Mouse (Mus musculus): Measurements from ENCODE around the gene Mgll. TPM values are rescaled to one million over a fixed set of nuclear protein-coding genes. Genes with fewer than 3 reads are reported as not detected.
A peak's percentile ranks its signal among the peaks of the same experiment; 100 is the strongest.

The Mgll gene
- total RNA-seq, 2 experiments from 2014 or later = 40.0 to 47.5 TPM

GRCm38 (mm10) chr6:88828206-88829009, 104.2 kb downstream of the Mgll start:
- no peak for DNase-seq

- no peak for DNase-seq
Measured at GRCm38 (mm10) chr6:88829579-88829978, 105.4 kb downstream of the Mgll start.

- DNase-seq = no peak
Measured at GRCm38 (mm10) chr6:88830112-88830702, 106.0 kb downstream of the Mgll start.

- DNase-seq = no peak
Measured at GRCm38 (mm10) chr6:88831456-88831855, 107.2 kb downstream of the Mgll start.

GRCm38 (mm10) chr6:88832663-88833062, 108.5 kb downstream of the Mgll start:
- no peak for DNase-seq

GRCm38 (mm10) chr6:88833340-88834140, 109.3 kb downstream of the Mgll start:
- no peak for DNase-seq

GRCm38 (mm10) chr6:88835047-88835446, 110.8 kb downstream of the Mgll start:
- no peak for DNase-seq

- DNase-seq = no peak
Measured at GRCm38 (mm10) chr6:88836178-88836819, 112.1 kb downstream of the Mgll start.

GRCm38 (mm10) chr6:88837999-88838398, 113.8 kb downstream of the Mgll start:
- DNase-seq = no peak

GRCm38 (mm10) chr6:88838613-88839012, 114.4 kb downstream of the Mgll start:
- no peak for DNase-seq

- no peak for DNase-seq
Measured at GRCm38 (mm10) chr6:88839135-88839970, 115.1 kb downstream of the Mgll start.

- no peak for DNase-seq
Measured at GRCm38 (mm10) chr6:88840211-88840610, 116.0 kb downstream of the Mgll start.

GRCm38 (mm10) chr6:88840791-88841513, 116.7 kb downstream of the Mgll start:
- no peak for DNase-seq

GRCm38 (mm10) chr6:88841514-88841780, 117.2 kb downstream of the Mgll start:
- DNase-seq = no peak

- peak; percentile 100 for DNase-seq
Measured at GRCm38 (mm10) chr6:88841781-88842689, 117.8 kb downstream of the Mgll start, which contains the start of gene Abtb1. Abtb1 (minus strand) TSS chr6:88841984.

- no peak for DNase-seq
Measured at GRCm38 (mm10) chr6:88842731-88843151, 118.5 kb downstream of the Mgll start.

- no peak for DNase-seq
Measured at GRCm38 (mm10) chr6:88843241-88843640, 119.0 kb downstream of the Mgll start.

GRCm38 (mm10) chr6:88843781-88844725, 119.8 kb downstream of the Mgll start:
- DNase-seq = no peak

Data from gastrocnemius, postnatal 25 days (tissue).